Mouse (Mus musculus) liver, embryonic 14.5 days (tissue): ENCODE measurements around the gene Arntl2.

Source experiments
- CTCF ChIP-seq: IDR thresholded peaks from 2 replicates; pipeline ENCODE4 v1.5.1; 2016; ENCODE audit warnings: antibody characterized with exemption, low read depth, control low read depth
- EP300 ChIP-seq: IDR thresholded peaks from 2 replicates; pipeline ENCODE4 v1.6.1; 2016; ENCODE audit warnings: antibody characterized with exemption, low read depth

DNA sequence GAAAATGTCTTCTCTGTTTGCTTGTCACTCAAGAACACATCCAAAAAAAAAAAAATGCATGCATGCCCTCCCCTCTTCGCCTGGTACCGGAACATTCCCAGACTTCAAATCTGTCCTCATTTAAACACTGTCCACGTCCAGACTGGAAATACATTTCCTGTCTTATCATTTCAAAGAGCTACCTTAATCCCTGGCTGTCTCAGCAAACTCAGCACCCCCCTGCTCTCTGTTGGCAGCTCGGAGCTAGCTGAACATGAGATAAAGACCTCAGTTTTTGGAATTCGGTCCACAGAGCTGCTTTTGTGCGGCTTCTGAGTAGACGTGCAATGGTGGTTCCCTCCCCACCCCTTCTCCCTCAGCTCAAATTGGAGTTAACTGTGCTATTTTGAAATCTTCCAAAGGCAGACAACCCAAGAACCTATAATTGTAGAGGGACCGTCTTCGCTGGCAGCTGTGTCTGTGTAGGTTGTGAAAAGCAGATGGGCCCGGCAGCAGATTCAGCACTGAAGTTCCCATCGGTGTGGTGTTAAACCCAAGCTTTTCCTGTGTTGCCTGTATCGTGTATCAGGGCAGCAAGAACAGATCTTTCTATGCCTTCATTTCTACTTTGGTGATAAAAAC, 81.7 kb downstream of the Arntl2 start:
- TF ChIP-seq CTCF (no peak), EP300 (no peak)
